Mouse (Mus musculus) liver, postnatal 0 days (tissue): ENCODE measurements around the gene Clmp. TPM values are rescaled to one million over a fixed set of nuclear protein-coding genes. Genes with fewer than 3 reads are reported as not detected.

ENCODE experiments used
- ATAC-seq: fragments of 200-750 bp; cut with Nextera tagmentation; 2 replicates; pipeline ENCODE4 v1.8.0; 2017; ENCODE audit warnings: mild to moderate bottlenecking, moderate library complexity
- DNase-seq: peaks from one replicate; pipeline ENCODE4 v3.0.0-alpha.2; 2016
- H3K27ac ChIP-seq: fragments of 300-500 bp; sonication (generic); 2 replicates; pipeline ENCODE4 v1.5.1; 2014; ENCODE audit warnings: antibody characterized with exemption, moderate library complexity, mild to moderate bottlenecking, low read depth
- H3K27me3 ChIP-seq: fragments of 300-500 bp; sonication (generic); 2 replicates; pipeline ENCODE4 v1.6.1; 2014; ENCODE audit warnings: low read length, control low read depth, mixed read lengths; ENCODE audit not compliant: insufficient read depth
- H3K36me3 ChIP-seq: fragments of 300-500 bp; sonication (generic); replicated peaks from 2 replicates; pipeline ENCODE4 v1.6.1; 2014; ENCODE audit warnings: mild to moderate bottlenecking, control low read depth, low read length, moderate library complexity, mixed read lengths; ENCODE audit not compliant: insufficient read depth
- H3K4me1 ChIP-seq: fragments of 300-500 bp; sonication (generic); 2 replicates; pipeline ENCODE4 v1.6.1; 2014; ENCODE audit warnings: antibody characterized with exemption, mild to moderate bottlenecking, control low read depth; ENCODE audit not compliant: insufficient read depth
- H3K4me2 ChIP-seq: fragments of 300-500 bp; sonication (generic); 2 replicates; pipeline ENCODE4 v1.6.1; 2014; ENCODE audit warnings: low read depth, mild to moderate bottlenecking, low read length, moderate library complexity, mixed read lengths
- H3K4me3 ChIP-seq: fragments of 300-500 bp; sonication (generic); 2 replicates; pipeline ENCODE4 v1.5.1; 2014; ENCODE audit warnings: low read depth, low read length
- H3K9ac ChIP-seq: fragments of 300-500 bp; sonication (generic); replicated peaks from 2 replicates; pipeline ENCODE4 v1.6.1; 2014; ENCODE audit warnings: mild to moderate bottlenecking, moderate library complexity
- H3K9me3 ChIP-seq: fragments of 300-500 bp; sonication (generic); 2 replicates; pipeline ENCODE4 v1.6.1; 2016; ENCODE audit warnings: mild to moderate bottlenecking, control low read depth, low read length, mixed read lengths
- CTCF ChIP-seq: sonication (generic); IDR thresholded peaks from 2 replicates; pipeline ENCODE4 v1.5.1; 2016; ENCODE audit warnings: antibody characterized with exemption, low read depth
- EP300 ChIP-seq: IDR thresholded peaks from 2 replicates; pipeline ENCODE4 v1.6.1; 2016; ENCODE audit warnings: antibody characterized with exemption, low read depth, mild to moderate bottlenecking
- WGBS: fragments of 180-500 bp; shearing (Covaris S2); extraction: QIAGEN DNeasy Blood & Tissue Kit; methylation state at CpG from one replicate; pipeline ENCODE4 v1.1.7; 2014; ENCODE audit not compliant: insufficient replicate concordance; 5-methylcytosine and 5-hydroxymethylcytosine counted together
- polyA plus RNA-seq: library from polyadenylated mRNA; unstranded; fragments of >200 nt; fragmentation: Nextera tagmentation; extraction: Ambion mirVana; gene quantifications from 2 replicates; pipeline ENCODE4 v1.2.1, GENCODE M21; 2015

Clmp gene
- polyA plus RNA-seq, 1 experiment from 2014 or later = 1.8 TPM

GRCm38 (mm10) chr9:40700253-40700652, 14.5 kb downstream of the Clmp start:
- Histone ChIP-seq H3K27me3 (no peaks in the 10 kb centered on the region), H3K4me2 (no peak overlapping the region), H3K9me3 (no peaks in the 10 kb centered on the region), H3K27ac (no peak overlapping the region), H3K36me3 (no peaks in the 10 kb centered on the region), H3K4me3 (no peak overlapping the region), H3K4me1 (no peaks in the 10 kb centered on the region), H3K9ac (no peak overlapping the region)
- 60% methylated on average over 5 of the region's 5 CpGs for WGBS
- no peak for ATAC-seq
- DNase-seq = no peak
- no peak for TF ChIP-seq EP300
- no peak for TF ChIP-seq CTCF

DNA sequence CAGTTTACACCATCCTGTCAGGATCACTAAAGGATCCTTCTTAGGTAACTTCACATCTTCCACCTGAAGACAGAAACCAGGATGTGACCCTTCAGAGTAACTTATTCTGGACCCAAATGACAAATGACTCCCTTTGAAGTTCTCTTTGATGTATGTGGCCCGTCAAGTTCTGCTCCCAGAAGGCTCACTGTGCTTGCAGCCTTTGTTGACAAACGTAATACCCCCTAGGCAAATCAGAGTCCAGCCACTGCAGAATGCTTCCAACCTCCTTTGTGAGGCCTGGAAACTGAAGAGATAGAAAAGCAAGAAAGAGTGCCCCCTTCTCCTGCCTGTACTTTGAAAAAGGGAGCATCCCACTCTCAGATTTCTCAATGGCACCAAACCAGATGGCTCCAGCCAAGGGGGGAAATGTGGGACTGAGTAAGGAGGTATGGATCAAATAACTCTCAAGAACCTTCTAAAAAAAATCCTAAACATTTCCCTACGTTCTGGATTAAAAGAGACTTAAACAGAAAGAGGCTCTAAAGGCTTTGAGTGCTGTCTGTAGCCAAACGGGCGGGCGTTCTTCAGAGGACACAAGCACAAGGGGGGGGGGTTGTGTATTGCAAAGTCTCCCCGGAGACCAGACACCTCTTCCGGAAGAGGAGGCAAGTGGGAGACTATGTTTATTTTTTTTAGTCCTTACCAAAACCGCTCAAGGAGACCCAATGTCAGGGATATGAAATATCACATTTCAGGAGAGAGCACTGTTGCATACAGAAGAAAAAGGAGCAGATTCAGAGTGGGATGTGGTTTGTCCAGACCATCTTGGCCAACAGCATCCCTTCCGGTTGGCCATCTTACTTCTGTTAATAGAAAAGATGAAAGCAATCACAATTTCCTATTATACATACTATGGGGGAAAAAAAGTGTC, 18.9 kb downstream of the Clmp start:
- Histone ChIP-seq H3K4me3 (no peak overlapping the region), H3K27me3 (no peaks in the 10 kb centered on the region), H3K4me1 (no peaks in the 10 kb centered on the region), H3K9me3 (no peaks in the 10 kb centered on the region), H3K36me3 (no peaks in the 10 kb centered on the region), H3K27ac (no peak overlapping the region), H3K9ac (no peak overlapping the region), H3K4me2 (no peak overlapping the region)
- WGBS = 47% methylated on average over 10 of the region's 10 CpGs
- TF ChIP-seq EP300 (no peak), CTCF (no peak)
- DNase-seq (no peak), ATAC-seq (no peak)

GRCm38 (mm10) chr9:40708448-40709140, 22.8 kb downstream of the Clmp start:
- Histone ChIP-seq H3K4me1 (no peaks in the 10 kb centered on the region; the same call in 1 of the 2 replicates), H3K4me3 (no peak overlapping the region), H3K36me3 (no peaks in the 10 kb centered on the region), H3K27me3 (no peaks in the 10 kb centered on the region), H3K9ac (no peak overlapping the region), H3K4me2 (no peak overlapping the region), H3K27ac (no peak overlapping the region), H3K9me3 (no peaks in the 10 kb centered on the region)
- WGBS = 76% methylated on average over 12 of the region's 12 CpGs
- ATAC-seq (no peak), DNase-seq (no peak)
- TF ChIP-seq CTCF = no peak
- no peak for TF ChIP-seq EP300

- no peaks in the 10 kb centered on the region for H3K36me3 ChIP-seq
- no peak overlapping the region for H3K9ac ChIP-seq
- no peaks in the 10 kb centered on the region; the same call in 1 of the 2 replicates for H3K4me1 ChIP-seq
- H3K9me3 ChIP-seq = no peaks in the 10 kb centered on the region
- 64% methylated on average over 7 of the region's 7 CpGs for WGBS
- DNase-seq (no peak), ATAC-seq (no peak)
- TF ChIP-seq CTCF (no peak), EP300 (no peak)
- H3K27me3 ChIP-seq = no peaks in the 10 kb centered on the region
- H3K4me2 ChIP-seq = no peak overlapping the region
- H3K27ac ChIP-seq = no peak overlapping the region
- H3K4me3 ChIP-seq = no peak overlapping the region
These were observed 23.4 kb downstream of the Clmp start for GRCm38 (mm10) chr9:40709141-40709537.

DNA sequence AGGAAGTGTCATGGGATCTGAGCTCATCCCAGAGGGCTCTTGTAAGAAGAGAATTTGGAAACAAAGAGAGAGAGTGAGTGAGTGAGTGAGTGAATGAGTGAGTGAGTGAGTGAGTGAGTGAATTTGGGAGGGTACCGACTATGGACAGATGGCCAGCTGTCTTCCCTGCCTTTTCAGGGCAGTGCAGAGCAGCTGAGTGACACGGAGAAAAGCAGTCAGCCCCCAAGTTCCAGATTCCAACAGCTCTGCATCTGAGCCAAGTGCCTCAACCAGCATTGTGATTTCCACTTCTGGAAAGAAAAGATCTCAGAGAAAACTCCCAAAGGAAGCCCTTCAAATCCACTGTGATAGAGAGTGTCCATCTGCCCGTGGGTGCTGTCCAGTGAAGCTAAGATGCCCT, 23.8 kb downstream of the Clmp start:
- H3K9ac ChIP-seq = no peak overlapping the region
- H3K4me3 ChIP-seq = no peak overlapping the region
- no peak for TF ChIP-seq CTCF
- no peak for TF ChIP-seq EP300
- H3K4me1 ChIP-seq = no peaks in the 10 kb centered on the region; the same call in 1 of the 2 replicates
- H3K4me2 ChIP-seq = no peak overlapping the region
- H3K36me3 ChIP-seq = no peaks in the 10 kb centered on the region
- WGBS = 71% methylated on average over 3 of the region's 3 CpGs
- H3K27ac ChIP-seq = no peak overlapping the region
- no peaks in the 10 kb centered on the region for H3K27me3 ChIP-seq
- DNase-seq = no peak
- ATAC-seq = no peak
- H3K9me3 ChIP-seq = no peaks in the 10 kb centered on the region

DNA sequence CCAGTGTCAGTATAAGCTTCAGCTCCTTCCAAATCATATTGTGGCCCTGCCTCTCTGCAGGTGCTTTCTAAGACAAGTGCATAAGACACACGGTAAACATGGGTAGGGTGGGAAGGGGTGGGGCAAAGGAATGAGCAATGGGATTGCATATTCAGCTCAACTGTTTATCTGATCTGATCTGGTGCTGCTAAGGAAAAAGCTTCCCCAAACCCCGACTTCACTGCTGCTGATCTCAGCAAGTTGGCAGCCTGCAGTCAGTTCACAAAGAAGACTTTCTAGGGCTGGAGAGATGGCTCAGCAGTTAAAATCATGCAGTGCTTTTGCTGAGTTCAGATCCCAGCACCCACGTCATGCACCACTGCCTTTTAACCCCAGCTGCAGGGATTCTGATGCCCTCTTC, 24.2 kb downstream of the Clmp start:
- no peak for TF ChIP-seq CTCF
- no peak for ATAC-seq

More for the DNA sequence above, 24.2 kb downstream of the Clmp start:
- Histone ChIP-seq H3K4me3 (no peak overlapping the region), H3K9ac (no peak overlapping the region), H3K27me3 (no peaks in the 10 kb centered on the region), H3K27ac (no peak overlapping the region), H3K9me3 (no peaks in the 10 kb centered on the region), H3K36me3 (no peaks in the 10 kb centered on the region), H3K4me2 (no peak overlapping the region), H3K4me1 (no peaks in the 10 kb centered on the region; the same call in 1 of the 2 replicates)
- 46% methylated on average over 3 of the region's 3 CpGs for WGBS
- no peak for DNase-seq
